Mouse (Mus musculus): ENCODE measurements around the gene Mif.

DNA sequence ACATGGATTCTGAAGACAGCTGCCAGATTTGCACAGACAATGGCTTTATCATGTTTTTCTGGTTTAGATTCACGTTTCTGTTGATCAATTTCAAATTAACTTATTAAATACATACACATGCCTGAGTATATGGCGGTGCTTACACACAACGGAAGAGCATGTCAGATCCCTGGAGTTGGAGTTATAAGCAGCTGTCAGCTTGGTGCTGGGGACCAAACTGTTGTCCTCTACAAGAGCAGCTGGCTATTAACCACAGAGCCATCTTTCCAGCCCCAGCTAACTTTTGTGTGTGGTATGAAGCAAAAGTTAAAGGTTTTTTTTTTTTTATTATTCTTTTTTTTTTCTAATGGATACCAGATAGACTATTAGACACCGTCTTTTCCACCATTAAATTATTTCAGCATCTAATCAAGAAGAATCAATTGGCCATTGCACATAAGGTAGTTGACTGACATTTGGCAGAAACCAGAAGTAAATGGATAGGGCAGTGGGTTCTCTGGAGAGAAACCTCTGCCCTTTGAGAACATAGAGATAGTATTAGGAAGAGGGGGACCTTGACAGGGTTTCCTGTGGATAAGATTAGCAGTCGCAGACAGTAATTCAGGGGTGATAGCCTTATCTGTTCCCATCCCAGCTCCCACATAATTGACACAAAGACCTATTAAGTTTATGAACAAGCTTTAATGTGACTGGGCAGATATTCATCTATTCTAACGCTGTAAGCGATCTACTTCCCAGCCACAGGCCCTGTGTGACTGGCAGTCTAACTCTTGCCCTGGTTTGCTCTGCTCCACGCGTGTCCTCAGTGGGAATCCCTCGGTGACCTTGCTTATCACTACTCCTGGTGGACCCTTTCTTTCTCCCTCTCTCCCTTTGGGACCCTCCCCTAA lies 12.2 kb upstream of the Mif start:
- TF ChIP-seq CTCF (conservative IDR thresholded peaks at IDR 0.05 in 1 of 2, IDR thresholded peaks at IDR 0.05 in 1 of 2; ENCODE audit: low read depth in 2 of 2, low read length in 2 of 2) (no peak), RAD21 (IDR thresholded peaks at IDR 0.05; ENCODE audit: low read depth, low read length) (no peak)
